Mouse (Mus musculus): ENCODE measurements around the gene 4930564D02Rik.

DNA sequence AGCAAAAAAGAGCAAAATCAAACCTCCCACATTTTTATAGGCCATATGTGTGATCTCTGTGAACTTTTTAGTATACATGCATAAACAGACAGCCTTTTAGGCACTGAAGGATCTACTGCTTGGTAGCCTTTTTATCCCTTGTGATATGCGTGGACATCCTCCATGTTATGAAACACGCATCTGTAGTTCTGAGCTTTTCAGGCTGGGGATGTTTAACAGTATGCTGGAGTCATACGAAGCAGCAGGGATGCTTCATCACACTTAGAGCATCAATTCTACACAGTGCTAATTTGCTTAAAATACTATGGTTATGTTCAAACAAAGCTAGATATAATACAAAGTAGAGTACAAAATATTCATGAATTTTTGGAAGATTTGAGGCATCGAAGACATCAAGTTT lies 39.2 kb downstream of the 4930564D02Rik start:
- TF ChIP-seq CTCF (IDR thresholded peaks at IDR 0.05; ENCODE audit: low read depth) (no peak), EP300 (IDR thresholded peaks at IDR 0.05; ENCODE audit: low read depth) (no peak)

Measured in liver, embryonic 14.5 days (tissue).